Mouse (Mus musculus) liver, embryonic 14.5 days (tissue): ENCODE data around the gene Cryz.

Experiments used
- CTCF ChIP-seq: IDR thresholded peaks from 2 replicates; pipeline ENCODE4 v1.5.1; 2016; ENCODE audit warnings: antibody characterized with exemption, low read depth, control low read depth
- EP300 ChIP-seq: IDR thresholded peaks from 2 replicates; pipeline ENCODE4 v1.6.1; 2016; ENCODE audit warnings: antibody characterized with exemption, low read depth

DNA sequence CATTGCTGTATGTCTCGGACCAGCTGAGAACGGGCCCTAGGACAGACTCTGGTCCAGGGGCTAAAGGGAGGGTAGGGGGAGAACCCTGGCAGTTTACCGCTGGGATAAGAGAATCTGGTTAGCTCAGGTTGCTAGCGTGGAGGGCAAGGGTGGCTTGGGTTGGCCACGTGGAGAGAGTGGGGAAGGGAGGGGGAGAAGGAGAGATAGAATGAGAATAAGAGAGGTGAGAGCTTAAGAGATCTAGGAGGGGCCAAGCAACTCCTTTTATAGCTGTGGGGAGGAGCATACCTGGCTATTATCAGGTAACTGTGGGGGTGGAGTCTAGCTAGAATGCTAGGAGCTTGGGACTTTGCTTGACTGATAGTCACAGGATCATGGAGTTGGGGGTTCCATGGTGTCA, 74.5 kb downstream of the Cryz start:
- TF ChIP-seq CTCF (no peak), EP300 (no peak)
